Mouse (Mus musculus): ENCODE data around the gene Twsg1. TPM values are rescaled to one million over a fixed set of nuclear protein-coding genes. Genes with fewer than 3 reads are reported as not detected.

Twsg1 gene
- polyA plus RNA-seq (2017; shearing (Covaris generic)): 33.1 TPM

DNA sequence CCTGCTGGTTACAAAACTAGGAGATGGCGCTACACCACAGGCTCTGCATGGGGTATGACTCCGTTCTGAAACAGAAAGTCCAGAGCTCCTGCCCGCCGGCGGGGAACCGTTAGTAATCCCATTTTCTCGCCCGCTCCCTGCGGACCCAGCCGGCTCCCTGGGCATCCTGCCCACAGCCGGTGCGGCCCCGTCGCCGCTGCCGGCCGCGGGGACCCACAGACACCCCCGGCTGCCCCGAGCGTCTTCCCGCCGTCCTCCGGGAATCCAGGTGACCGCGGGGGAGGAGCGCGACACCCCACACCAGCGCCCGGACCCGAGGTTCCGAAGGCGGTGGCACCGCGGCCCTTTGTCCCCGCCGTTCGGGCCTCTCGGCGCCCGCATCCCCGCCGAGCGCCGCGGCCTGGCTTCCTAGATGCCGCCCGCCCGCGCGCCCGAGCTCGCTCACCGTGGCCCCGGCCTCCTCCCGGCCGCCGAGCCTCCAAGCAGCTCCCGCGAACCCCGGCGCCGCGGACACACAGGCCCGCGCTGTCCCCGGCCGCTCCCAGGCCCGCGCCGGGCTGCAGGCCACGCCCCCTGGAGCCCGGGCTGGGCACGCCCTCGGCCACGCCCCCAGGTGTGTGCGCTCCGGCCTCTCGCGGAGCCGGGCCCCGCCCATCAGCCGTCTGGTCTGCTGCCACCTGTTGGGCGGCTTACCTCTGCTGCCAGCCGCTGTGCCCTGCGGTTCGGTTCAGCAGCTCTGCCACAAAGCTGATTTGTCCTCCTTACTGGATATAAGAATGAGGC is at the start of gene Twsg1:
Twsg1 (minus strand) TSS at position 605 of the 783 bp plus-strand sequence.

DNA sequence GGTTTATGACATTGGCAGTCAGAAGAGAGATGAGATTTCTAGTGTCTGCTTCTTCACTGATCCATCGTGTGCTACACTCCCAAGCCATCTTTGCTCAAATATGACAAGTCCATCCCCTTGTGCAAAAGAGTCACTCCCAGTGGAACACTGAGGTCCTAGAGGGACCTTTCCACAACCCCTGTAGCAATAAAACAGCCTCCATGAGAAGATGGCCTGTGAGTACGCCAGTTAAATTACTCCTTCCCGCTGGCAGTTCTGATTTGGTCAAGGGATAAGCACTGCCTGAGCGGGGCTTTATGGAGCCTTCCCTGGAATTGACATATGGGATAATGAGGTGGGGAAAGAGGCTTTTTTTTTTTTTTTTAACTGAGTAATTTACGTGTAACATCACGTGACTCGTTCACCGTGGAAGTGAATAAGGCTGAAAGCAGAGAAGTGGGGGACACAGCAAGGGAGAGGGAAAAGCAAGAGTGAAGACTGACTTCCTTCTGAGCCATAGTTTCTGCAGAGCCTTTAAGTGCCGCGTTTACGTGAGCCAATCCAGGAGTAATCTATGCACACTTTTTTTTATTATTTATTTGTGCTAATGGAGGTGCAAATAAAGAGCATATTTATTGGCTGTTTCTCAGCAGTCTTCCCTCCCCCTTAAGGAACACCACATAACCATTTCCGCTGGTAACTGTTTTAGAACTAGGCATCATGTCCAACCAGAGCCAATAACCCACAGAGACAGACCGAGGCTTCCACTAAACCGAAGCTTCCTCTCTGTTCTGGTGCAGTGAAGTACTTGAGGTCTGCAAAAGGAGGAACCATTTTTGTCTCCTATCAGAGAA is 65.1 kb downstream of the Twsg1 start, which contains the start of gene Ralbp1:
Ralbp1 (minus strand) TSS at position 102 of the 833 bp plus-strand sequence.

Other genes starting within 250 kb of the Twsg1 start
- gene Rab31, start 178.5 kb downstream of the Twsg1 start, polyA plus RNA-seq (2017; shearing (Covaris generic)): 1.2 TPM
- gene Ppp4r1, start 168.7 kb downstream of the Twsg1 start, polyA plus RNA-seq (2017; shearing (Covaris generic)): 39.3 TPM
- gene Ralbp1, start 65.4 kb downstream of the Twsg1 start, polyA plus RNA-seq (2017; shearing (Covaris generic)): 72.7 TPM
- 140 TPM for gene Ankrd12, start 125.9 kb upstream of the Twsg1 start, polyA plus RNA-seq (2017; shearing (Covaris generic))
- gene Ndufv2, start 150.3 kb upstream of the Twsg1 start, polyA plus RNA-seq (2017; shearing (Covaris generic)): 122 TPM
- 6.6 TPM for gene Washc1, start 160.3 kb upstream of the Twsg1 start, polyA plus RNA-seq (2017; shearing (Covaris generic))
- gene Ddx11, start 172.3 kb upstream of the Twsg1 start, polyA plus RNA-seq (2017; shearing (Covaris generic)): 19.8 TPM

Data from effector memory CD4-positive, alpha-beta T cell, adult 5 months (primary cell).